Mouse (Mus musculus): Measurements from ENCODE around the gene Tfec. TPM values are rescaled to one million over a fixed set of nuclear protein-coding genes. Genes with fewer than 3 reads are reported as not detected.
A peak's percentile ranks its signal among the peaks of the same experiment; 100 is the strongest.

The Tfec gene
- under 1 TPM; 0.88 to 0.96 TPM for total RNA-seq (2021)
- long read RNA-seq, experiment 1, result 0 reads
- long read RNA-seq, experiment 2, result 0 reads

DNA sequence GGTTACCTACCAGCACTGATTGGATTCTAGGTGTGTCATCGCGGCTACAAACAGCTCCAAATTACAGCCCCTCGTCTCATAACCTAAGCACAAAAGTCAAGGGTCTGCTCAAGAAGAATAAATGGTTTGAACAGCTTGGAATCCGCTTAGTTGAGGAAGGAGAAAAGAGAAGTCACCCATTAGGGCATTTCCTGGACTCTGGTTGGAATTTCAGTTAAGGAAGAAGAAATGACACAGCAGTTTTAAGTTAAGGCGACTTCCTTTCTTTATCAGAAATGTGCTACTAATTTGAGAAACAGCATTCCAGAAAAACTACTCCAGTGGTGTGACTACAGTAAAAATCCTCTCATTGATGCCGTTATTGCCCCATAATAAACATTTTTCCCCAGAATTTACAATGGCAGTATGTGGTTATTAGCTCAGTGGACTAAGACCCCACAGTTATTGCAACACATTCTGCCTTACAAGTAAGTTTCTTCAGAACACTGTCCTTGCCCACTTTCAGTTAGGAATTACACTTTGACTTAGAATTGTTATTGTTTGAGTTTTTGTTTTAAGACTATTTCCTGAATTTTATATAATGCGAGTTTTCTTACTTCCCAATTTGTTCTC is at the start of gene Tfec:
Tfec (minus strand) TSS at position 191 of the 612 bp plus-strand sequence.
- no peak for DNase-seq (ENCODE audit: low spot score in 2 of 2)

DNA sequence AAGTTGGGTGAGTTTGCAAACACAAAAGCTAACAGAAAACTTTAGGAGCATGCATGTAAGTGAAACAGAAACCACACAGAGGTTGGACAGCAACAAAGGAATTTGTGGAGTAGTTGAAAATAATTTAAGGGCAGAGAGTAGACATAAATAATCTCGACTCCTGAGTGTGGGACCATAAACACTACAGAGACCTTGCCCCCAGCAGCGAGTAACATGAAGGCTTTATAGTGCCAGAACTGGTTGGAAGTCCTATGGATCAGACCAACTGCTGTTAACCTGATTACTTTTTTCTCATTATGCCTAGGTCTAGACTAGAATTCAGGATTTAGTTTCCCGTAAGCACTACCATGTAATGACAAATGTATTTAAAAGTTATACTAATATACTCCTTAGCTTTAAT is 49.6 kb upstream of the Tfec start:
- no peak for DNase-seq (ENCODE audit: low spot score in 2 of 2)

- DNase-seq (ENCODE audit: low spot score in 2 of 2), result no peak
Observed at GRCm38 (mm10) chr6:16943513-16943912, 45.3 kb upstream of the Tfec start.

GRCm38 (mm10) chr6:16942433-16942832 is 44.2 kb upstream of the Tfec start:
- DNase-seq (ENCODE audit: low spot score in 2 of 2), result no peak

- no peak for DNase-seq (ENCODE audit: low spot score in 2 of 2)
Observed at GRCm38 (mm10) chr6:16931059-16931458, 32.8 kb upstream of the Tfec start.

DNA sequence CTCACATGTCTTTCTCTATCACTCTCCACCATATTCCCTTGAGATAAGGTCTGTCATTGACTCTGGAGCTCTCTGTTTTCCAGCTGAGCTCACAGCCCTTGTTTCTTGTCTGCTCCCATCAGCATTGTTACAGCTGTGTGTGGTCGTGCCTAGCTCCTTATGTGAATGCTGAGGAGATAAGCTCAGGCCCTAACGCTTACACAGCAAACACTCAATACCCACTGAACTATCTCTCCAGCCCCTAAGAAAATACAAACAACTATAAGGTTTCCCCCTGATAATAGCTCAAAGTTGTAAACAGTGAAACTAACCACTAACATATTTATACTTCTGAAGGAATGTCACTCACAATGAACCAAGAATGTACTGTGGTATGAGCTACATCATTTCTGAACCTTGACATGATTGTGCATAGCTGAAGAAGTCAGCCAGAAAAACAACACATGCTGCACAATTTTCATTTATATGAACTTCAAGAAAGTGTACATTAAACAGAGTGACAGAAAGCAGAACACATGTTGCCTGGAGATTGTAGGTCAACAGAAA is 21.9 kb upstream of the Tfec start:
- DNase-seq (ENCODE audit: low spot score in 2 of 2), result no peak

DNA sequence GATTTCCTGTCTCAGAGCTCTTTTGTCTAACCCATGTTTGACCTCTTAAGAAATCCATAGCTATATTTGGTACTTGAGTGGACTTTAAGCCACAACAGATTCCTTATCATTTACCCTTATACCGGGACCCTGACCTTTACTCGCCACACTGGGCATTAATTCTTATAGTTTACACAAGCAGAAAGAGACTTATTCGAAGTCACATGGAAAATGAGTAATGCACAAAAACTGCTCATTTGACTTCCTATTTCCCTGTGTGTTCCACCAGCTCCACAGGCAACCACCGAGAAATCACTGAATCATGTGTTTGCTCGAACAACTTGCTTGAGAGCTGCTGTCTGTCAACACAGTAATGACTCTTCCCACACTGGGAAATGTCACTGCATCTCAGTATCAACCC is 6.4 kb downstream of the Tfec start:
- DNase-seq (ENCODE audit: low spot score in 2 of 2), result no peak

DNA sequence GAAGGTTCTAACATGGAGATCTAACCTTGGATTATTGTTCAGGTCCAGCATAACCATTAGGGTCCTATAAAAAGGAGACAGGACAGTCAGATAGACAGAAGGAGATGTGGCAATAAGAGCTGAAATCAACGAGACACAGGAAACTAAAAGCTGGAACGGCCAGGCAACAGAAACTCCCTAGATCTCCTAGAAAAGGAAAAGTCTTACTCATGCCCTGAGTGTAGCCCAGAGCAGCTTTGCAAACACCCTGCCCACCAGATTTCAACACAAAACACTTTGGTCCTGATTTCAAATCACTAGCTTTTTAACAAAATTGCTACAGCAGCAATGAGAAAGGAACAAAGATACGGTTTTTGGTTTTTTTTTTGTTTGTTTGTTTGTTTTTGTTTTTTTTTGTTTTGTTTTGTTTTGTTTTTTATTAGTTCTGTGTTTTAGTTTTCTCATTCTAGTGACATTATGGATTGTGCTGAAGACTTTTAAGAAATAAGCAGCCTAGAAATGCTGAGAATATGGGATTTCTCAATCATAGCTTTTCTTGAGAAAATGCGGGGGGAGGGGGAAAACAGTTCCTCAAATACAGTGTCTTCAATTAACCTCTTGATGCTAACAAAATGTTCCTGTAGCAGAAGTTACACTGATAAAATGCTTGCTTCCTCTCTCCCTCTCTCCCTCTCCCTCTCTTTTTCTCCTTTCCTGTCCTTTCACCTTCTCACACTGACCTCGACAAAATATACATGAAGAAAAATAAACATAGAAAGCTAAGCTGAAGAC is 14.5 kb downstream of the Tfec start:
- no peak for DNase-seq (ENCODE audit: low spot score in 2 of 2)

GRCm38 (mm10) chr6:16874021-16874542 is 24.2 kb downstream of the Tfec start:
- no peak for DNase-seq (ENCODE audit: low spot score in 2 of 2)

DNA sequence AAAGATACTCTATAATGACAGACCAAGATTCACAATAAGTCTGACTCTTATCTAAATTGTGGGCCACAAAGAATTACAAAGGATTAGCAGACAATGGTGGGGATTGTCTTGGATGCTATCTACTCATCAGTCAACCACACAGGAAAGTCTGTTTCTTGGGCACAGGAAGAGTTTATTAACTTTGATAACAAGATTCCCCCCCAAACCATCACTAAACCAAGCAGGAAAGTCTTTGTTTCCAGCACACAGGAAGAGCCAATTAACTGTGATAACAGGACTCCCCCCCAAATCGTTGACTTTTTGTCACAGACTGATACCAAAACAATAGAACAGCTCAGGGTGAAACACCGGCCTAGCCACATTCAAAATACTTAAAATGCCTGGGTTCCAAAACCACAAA is 28.2 kb downstream of the Tfec start:
- no peak for DNase-seq (ENCODE audit: low spot score in 2 of 2)

DNA sequence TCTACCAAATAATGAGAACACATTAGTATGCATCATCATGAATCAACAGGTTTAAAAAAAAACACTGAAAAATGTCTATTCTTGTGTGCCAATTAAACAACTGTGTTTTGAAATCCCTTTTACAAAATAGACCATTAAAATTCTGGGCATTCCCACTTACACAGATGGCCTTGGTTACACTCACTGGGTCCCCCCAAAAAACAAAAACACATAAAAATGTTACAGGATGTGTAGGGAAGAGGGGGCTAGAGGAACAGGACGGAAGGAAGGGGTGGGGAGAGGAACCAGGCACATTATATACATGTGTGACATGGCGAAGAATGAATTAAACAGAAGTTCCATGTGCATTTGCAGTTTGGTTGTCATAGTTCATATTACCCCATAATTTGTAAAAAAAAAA is 29.9 kb downstream of the Tfec start:
- no peak for DNase-seq (ENCODE audit: low spot score in 2 of 2)

DNA sequence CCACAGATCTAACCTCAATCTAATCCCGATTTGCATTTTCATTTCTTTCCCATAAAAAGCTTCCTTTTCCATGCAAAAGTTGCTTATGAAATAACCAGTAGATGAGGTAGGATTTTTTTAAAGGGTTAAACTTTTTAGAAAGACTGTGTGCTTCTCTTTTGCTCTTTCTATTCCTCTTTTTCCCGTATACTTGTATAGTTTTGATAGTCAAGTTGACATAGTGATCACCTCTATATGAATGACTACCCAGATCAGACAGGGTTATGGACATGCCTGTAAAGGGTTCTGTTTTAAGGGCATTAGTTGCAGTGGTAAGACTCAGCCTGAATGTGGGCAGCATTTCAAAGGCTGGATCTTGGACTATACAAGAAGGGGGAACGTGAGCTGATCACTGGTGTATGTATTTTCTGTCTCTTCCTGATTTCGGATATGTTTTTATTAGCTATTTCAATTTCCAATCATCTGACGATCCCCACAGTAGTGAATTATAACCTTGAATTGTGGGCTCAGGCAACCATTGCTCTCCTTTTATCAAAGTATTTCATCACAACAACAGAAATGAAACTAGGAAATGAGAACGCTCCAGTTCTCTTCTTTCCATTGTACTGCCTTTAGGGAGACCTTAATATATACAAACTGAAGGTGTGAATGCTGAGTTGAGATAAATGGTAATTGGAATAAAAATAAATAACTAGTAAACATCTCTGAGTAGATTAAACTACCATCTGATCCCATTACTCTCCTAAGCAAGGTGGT is 35.3 kb downstream of the Tfec start:
- DNase-seq (ENCODE audit: low spot score in 2 of 2), result no peak

- no peak for DNase-seq (ENCODE audit: low spot score in 2 of 2)
Observed at GRCm38 (mm10) chr6:16862050-16862449, 36.2 kb downstream of the Tfec start.

DNA sequence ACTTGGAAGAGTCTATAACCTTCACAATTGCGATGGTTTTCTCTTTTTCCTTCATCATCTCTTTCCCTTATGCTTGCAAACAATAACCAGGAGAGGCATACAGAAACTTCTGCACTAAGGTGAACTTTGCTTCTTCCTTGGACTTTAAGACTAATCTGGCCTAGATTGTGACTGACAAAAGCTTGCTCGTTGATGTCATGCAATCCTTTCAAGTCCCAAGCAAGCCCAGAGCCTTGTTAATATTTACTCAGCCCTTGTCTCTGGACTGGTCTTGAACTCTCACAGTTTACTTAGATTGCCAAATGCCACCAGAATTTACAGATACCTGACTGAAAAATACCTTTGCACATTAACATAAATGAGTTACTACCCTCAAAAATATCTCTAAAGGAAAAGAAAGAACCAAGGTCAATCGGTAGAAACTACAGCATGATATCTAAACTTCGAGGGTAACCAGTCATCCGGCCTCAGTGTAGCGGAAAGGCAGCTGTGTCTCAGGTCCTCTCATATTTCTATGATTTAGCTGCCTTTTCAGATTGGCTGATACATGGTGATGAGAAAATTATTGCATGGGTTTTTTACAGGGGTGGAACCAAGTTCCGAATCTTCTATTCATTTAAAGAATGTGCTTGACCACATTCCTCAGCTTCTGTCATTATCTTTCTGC is 42.2 kb downstream of the Tfec start:
- DNase-seq (ENCODE audit: low spot score in 2 of 2), result no peak

DNA sequence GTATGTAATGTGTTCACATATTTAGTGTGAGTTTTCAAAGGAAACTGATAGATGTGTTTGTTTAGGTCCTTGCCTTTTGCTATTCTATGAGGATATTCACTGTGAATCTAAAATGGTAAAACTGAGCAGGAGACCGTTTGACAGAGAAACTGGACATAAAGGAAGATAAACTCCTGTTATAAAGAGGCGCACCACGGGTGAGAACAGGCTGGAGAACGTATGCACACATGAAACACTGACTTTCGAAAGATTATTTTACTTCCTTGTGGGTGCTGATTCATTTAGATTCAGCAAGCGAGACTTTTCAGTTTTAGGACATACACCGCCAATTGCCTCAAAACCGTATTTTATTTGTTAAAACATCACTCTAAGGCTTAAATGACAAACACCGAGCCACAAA is 43.3 kb downstream of the Tfec start:
- no peak for DNase-seq (ENCODE audit: low spot score in 2 of 2)

- DNase-seq (ENCODE audit: low spot score in 2 of 2), result no peak
Observed at GRCm38 (mm10) chr6:16846521-16846920, 51.7 kb downstream of the Tfec start.

DNA sequence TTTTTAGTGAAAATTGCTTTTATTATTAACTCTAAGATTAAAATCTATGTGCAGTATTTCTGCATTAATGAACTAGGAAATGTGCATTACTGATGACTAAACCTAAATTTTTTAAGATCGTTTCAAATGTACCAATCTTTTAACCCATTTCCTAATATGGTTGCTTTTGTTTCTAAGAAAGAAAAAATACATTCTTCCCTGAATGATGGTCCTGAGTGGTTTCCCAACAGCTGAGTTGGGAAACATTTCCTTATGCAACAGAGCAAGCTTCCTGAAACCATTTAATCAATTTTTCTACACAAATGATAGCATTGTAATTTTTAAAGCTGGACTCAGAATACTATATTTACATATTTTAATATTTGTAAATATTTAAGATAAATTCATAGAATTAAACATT is 62.6 kb downstream of the Tfec start:
- no peak for DNase-seq (ENCODE audit: low spot score in 2 of 2)

DNA sequence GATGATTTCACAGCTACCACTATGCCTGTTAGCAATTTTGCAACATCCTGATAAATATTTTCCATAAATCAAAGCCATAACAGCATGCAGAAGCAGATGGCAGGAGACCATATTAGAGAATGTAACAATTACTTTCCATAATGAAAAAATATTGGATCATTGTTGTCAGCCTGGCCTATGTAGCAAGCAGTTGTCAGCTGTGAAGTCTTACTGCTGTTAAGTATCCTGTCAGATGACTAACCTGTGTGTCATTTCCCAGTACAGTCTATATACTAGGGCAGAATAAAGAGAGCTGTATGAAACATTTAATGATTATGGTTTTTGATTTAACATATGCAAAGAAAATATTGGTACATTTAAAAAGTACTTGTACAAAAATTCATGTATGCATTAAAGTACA is 69.9 kb downstream of the Tfec start:
- no peak for DNase-seq (ENCODE audit: low spot score in 2 of 2)

- no peak for DNase-seq (ENCODE audit: low spot score in 2 of 2)
Observed at GRCm38 (mm10) chr6:16821985-16822384, 76.3 kb downstream of the Tfec start.

- no peak for DNase-seq (ENCODE audit: low spot score in 2 of 2)
Observed at GRCm38 (mm10) chr6:16806302-16806701, 91.9 kb downstream of the Tfec start.

DNA sequence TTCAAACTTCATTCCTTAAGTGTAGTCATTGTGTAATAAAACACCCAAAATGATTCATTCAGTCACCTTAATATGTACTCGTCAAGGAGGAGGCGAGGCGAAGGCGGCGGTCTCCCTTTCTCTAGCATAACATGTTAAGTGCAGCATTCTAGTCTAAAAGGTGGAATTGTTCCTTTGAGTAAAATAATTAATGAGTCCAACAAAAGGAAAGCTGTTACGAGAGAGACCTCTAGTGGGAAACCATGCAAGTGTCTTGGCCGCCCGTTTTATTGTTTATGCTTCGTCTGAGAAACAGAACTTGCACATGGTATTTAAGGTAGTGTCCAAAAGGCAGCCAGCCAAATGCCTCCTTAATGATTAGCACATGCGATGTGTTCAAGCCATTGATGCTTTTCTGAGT is 100.6 kb downstream of the Tfec start:
- DNase-seq (ENCODE audit: low spot score in 2 of 2), result peak in 1 of 2 experiments; percentile 27
